Mouse (Mus musculus): ENCODE results near the gene Pip5k1c. TPM values are rescaled to one million over a fixed set of nuclear protein-coding genes. Genes with fewer than 3 reads are reported as not detected.
A peak's percentile ranks its signal among the peaks of the same experiment; 100 is the strongest.

Pip5k1c gene
- polyA plus RNA-seq, 1 experiment from 2014 or later, result 13.4 TPM

GRCm38 (mm10) chr10:81326858-81327257 lies 34.1 kb downstream of the Pip5k1c start:
- peaks cover 43% of the 10 kb centered on the region for H3K4me1 ChIP-seq (replicated peaks)
- H3K4me3 ChIP-seq (replicated peaks), result no peak overlapping the region
- no peaks in the 10 kb centered on the region for H3K9me3 ChIP-seq (replicated peaks)
- WGBS (ENCODE audit: insufficient replicate concordance), result 46% methylated on average over 6 of the region's 6 CpGs
- no peak for ATAC-seq (ENCODE audit: insufficient read depth)
- H3K36me3 ChIP-seq (replicated peaks), result peaks cover 55% of the 10 kb centered on the region
- no peaks in the 10 kb centered on the region for H3K27me3 ChIP-seq
- H3K9ac ChIP-seq, result no peak overlapping the region
- H3K27ac ChIP-seq (replicated peaks), result no peak overlapping the region
- H3K4me2 ChIP-seq, result no peak overlapping the region

DNA sequence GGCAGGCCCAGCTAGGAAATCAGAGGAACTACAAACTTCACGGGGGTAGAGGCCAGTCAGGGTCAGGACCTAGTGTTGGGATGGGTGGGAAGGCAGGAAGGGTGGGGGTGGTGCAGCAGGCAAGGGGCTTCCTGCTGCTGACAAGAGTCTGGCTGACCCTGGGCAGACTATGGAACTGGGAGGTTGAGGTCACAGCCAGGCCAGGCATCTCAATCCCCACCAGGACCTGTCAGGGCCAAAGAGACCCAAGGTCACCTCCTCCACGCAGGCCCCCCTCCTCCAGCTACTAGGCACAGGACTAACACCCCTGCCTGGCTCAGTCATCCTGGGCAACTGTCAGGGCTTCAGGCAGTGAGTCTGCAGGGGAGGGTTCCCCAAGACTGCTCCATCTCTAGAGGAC lies 35.2 kb downstream of the Pip5k1c start:
- Histone ChIP-seq H3K4me2 (no peak overlapping the region), H3K4me1 (replicated peaks) (peaks cover 32% of the 10 kb centered on the region), H3K9me3 (replicated peaks) (no peaks in the 10 kb centered on the region), H3K4me3 (replicated peaks) (no peak overlapping the region), H3K27me3 (peaks cover 9% of the 10 kb centered on the region), H3K27ac (replicated peaks) (peak overlapping the region; percentile 43), H3K36me3 (replicated peaks) (peaks cover 46% of the 10 kb centered on the region), H3K9ac (no peak overlapping the region)
- 31% methylated on average over 2 of the region's 2 CpGs for WGBS (ENCODE audit: insufficient replicate concordance)
- 0 out of 2 replicates have a peak, but pooled peaks have one; percentile 16 for ATAC-seq (ENCODE audit: insufficient read depth)

DNA sequence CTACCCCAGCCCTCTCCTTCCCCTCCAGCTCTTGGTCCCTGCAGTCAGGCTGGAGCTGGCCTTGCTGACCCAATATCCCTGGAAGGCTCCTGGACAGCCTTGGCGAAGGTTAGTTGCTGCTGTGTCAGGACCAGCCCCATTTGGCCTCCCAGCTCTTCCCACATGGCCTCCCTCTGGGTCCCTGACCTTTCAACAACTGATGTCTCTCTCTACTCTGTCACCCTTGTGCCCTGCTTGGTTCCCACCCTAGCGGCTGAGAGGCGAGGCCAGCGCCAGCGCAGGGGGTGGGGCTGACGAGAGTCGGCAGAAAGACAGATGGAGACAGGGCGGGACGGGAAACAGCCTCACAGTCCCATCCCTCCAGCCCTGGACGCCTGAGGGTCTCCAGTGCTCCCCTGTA lies 35.6 kb downstream of the Pip5k1c start, which contains the start of gene Tbxa2r:
TSS of gene Tbxa2r (plus strand) at position 346 of the 400 bp plus-strand sequence.
- peak within 1 kb of the TSS; percentile 43 for H3K27ac ChIP-seq (replicated peaks)

GRCm38 (mm10) chr10:81329194-81329975 lies 36.6 kb downstream of the Pip5k1c start:
- 0 out of 2 replicates have a peak overlapping the region, but pooled peaks have one; percentile 1 for H3K27ac ChIP-seq (replicated peaks)
- H3K4me2 ChIP-seq, result 0 out of 2 replicates have a peak overlapping the region, but pooled peaks have one; percentile 23
- WGBS (ENCODE audit: insufficient replicate concordance), result 55% methylated on average over 10 of the region's 10 CpGs
- no peaks in the 10 kb centered on the region for H3K9me3 ChIP-seq (replicated peaks)
- H3K9ac ChIP-seq, result no peak overlapping the region
- peaks cover 32% of the 10 kb centered on the region for H3K36me3 ChIP-seq (replicated peaks)
- 0 out of 2 replicates have a peak overlapping the region, but pooled peaks have one; percentile 5 for H3K4me3 ChIP-seq (replicated peaks)
- H3K27me3 ChIP-seq, result peaks cover 13% of the 10 kb centered on the region
- no peak for ATAC-seq (ENCODE audit: insufficient read depth)
- peaks cover 30% of the 10 kb centered on the region for H3K4me1 ChIP-seq (replicated peaks)

More for the DNA sequence above, 35.6 kb downstream of the Pip5k1c start, which contains the start of gene Tbxa2r:
- Histone ChIP-seq H3K4me2 (peak within 1 kb of the TSS; percentile 23), H3K36me3 (replicated peaks) (peaks cover 42% of the 10 kb centered on the region), H3K9me3 (replicated peaks) (no peaks in the 10 kb centered on the region), H3K4me1 (replicated peaks) (peaks cover 30% of the 10 kb centered on the region), H3K27me3 (peaks cover 12% of the 10 kb centered on the region), H3K4me3 (replicated peaks) (0 out of 2 replicates have a peak within 1 kb of the TSS, but pooled peaks have one; percentile 5), H3K9ac (no peak within 1 kb of the TSS)
- 13% methylated on average over 10 of the region's 10 CpGs for WGBS (ENCODE audit: insufficient replicate concordance)
- peak; percentile 11; the same call in 1 of the 2 replicates for ATAC-seq (ENCODE audit: insufficient read depth)

- Histone ChIP-seq H3K4me1 (replicated peaks) (peaks cover 30% of the 10 kb centered on the region), H3K4me2 (no peak overlapping the region), H3K27ac (replicated peaks) (no peak overlapping the region), H3K9me3 (replicated peaks) (no peaks in the 10 kb centered on the region), H3K4me3 (replicated peaks) (no peak overlapping the region), H3K27me3 (peaks cover 20% of the 10 kb centered on the region), H3K9ac (no peak overlapping the region), H3K36me3 (replicated peaks) (peaks cover 26% of the 10 kb centered on the region)
- ATAC-seq (ENCODE audit: insufficient read depth), result no peak
- 68% methylated on average over 4 of the region's 4 CpGs for WGBS (ENCODE audit: insufficient replicate concordance)
These were observed 37.2 kb downstream of the Pip5k1c start for GRCm38 (mm10) chr10:81330007-81330406.

GRCm38 (mm10) chr10:81332277-81332676 lies 39.5 kb downstream of the Pip5k1c start:
- Histone ChIP-seq H3K9me3 (replicated peaks) (no peaks in the 10 kb centered on the region), H3K27ac (replicated peaks) (no peak overlapping the region), H3K9ac (no peak overlapping the region), H3K4me2 (peak overlapping the region; percentile 5; the same call in 1 of the 2 replicates), H3K27me3 (peaks cover 31% of the 10 kb centered on the region), H3K4me3 (replicated peaks) (no peak overlapping the region), H3K36me3 (replicated peaks) (peaks cover 3% of the 10 kb centered on the region), H3K4me1 (replicated peaks) (peaks cover 18% of the 10 kb centered on the region)
- no peak for ATAC-seq (ENCODE audit: insufficient read depth)
- 66% methylated on average over 29 of the region's 29 CpGs for WGBS (ENCODE audit: insufficient replicate concordance)

DNA sequence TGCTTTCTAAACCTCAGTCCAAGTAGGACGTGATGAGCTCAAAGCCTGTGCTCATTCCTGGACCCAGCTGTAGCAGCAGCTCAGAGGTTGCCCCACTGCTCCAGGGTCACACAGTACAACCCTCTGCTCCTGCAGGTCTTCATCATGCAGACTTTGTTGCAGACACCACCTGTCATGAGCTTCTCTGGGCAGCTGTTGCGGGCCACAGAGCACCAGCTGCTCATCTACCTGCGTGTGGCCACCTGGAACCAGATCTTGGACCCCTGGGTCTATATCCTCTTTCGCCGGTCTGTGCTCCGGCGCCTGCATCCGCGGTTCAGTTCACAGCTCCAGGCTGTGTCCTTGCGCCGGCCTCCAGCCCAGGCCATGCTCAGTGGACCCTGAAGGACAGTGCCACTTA lies 41.6 kb downstream of the Pip5k1c start:
- no peak overlapping the region for H3K27ac ChIP-seq (replicated peaks)
- no peaks in the 10 kb centered on the region for H3K36me3 ChIP-seq (replicated peaks)
- no peak for ATAC-seq (ENCODE audit: insufficient read depth)
- no peak overlapping the region for H3K4me2 ChIP-seq
- H3K9ac ChIP-seq, result no peak overlapping the region
- 77% methylated on average over 11 of the region's 11 CpGs for WGBS (ENCODE audit: insufficient replicate concordance)
- H3K9me3 ChIP-seq (replicated peaks), result no peaks in the 10 kb centered on the region
- no peaks in the 10 kb centered on the region for H3K4me1 ChIP-seq (replicated peaks)
- H3K27me3 ChIP-seq, result peaks cover 47% of the 10 kb centered on the region
- H3K4me3 ChIP-seq (replicated peaks), result no peak overlapping the region

DNA sequence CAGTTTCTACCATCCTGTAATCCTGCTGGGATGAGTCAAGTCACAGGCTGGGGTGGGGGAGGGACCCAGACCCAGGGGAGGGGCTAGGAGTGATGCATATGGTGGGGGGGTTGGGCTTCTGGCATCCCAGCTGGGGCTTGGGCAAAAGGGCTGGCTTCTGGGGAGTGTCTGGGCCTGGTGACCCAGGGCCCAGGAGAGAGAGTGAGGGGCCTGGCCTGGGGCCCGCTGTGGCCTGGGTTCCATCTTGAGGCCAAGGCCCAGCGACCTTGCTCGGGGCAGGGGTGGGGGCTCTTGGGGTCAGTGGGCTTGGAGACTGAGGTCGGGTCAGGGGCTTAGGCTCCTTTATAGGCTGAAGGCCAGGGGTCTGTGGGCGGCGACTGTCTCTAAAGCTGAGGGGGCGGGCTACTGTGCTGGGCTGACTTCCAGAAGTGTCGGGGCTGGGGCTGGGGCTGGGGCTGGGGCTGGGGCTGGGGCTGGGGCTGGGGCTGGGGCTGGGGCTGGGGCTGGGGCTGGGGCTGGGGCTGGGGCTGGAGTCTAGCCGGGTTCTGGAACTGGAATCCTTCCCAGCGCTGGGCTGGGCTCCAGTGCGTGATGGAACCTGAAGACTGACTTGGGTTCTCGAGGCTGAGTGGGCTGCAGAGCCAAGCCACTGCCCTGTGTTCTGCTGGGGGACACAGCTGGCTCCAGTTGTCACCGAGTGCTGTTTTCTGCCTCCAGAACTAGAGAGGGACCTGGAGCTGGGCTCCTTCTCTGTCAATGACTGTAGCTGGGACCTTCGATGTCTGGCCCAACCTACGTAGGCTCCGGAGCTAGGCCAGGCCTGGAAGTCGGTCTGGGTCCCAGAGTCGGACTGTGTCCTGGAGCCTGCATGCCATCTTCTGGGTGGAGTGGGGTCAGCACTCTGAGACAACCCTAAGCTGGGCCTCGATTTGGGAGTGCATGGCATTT lies 42.9 kb downstream of the Pip5k1c start:
- no peak overlapping the region for H3K4me2 ChIP-seq
- H3K9ac ChIP-seq, result no peak overlapping the region
- peaks cover 7% of the 10 kb centered on the region for H3K4me1 ChIP-seq (replicated peaks)
- no peak overlapping the region for H3K27ac ChIP-seq (replicated peaks)
- no peak overlapping the region for H3K4me3 ChIP-seq (replicated peaks)
- ATAC-seq (ENCODE audit: insufficient read depth), result no peak
- WGBS (ENCODE audit: insufficient replicate concordance), result 67% methylated on average over 19 of the region's 19 CpGs
- H3K36me3 ChIP-seq (replicated peaks), result no peaks in the 10 kb centered on the region
- H3K27me3 ChIP-seq, result peaks cover 54% of the 10 kb centered on the region
- H3K9me3 ChIP-seq (replicated peaks), result no peaks in the 10 kb centered on the region

DNA sequence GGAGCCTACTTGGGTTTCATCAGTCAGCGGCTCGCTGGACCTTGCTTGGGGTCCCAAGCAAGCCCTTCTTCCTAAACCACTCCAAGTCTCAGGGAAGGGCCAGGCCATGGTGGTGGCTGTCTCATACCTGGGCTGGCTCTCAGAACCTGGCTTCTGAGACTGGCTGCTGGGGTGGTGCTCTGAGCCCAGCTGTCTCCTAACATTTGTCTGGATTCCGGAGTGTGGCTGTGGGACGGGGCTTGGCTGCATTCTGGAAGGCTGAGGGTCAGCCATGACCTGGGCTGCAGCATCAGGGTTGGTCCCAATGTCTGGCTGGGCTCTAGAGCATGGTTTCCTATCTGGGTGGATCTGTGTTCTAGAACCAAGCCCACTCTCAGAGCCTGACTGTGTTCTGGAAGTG lies 43.8 kb downstream of the Pip5k1c start:
- H3K4me2 ChIP-seq, result no peak overlapping the region
- no peak overlapping the region for H3K4me3 ChIP-seq (replicated peaks)
- ATAC-seq (ENCODE audit: insufficient read depth), result no peak
- no peak overlapping the region for H3K9ac ChIP-seq
- WGBS (ENCODE audit: insufficient replicate concordance), result 76% methylated on average over 4 of the region's 4 CpGs
- H3K27ac ChIP-seq (replicated peaks), result no peak overlapping the region
- peaks cover 63% of the 10 kb centered on the region for H3K27me3 ChIP-seq
- H3K4me1 ChIP-seq (replicated peaks), result peaks cover 15% of the 10 kb centered on the region
- no peaks in the 10 kb centered on the region for H3K9me3 ChIP-seq (replicated peaks)
- H3K36me3 ChIP-seq (replicated peaks), result no peaks in the 10 kb centered on the region

DNA sequence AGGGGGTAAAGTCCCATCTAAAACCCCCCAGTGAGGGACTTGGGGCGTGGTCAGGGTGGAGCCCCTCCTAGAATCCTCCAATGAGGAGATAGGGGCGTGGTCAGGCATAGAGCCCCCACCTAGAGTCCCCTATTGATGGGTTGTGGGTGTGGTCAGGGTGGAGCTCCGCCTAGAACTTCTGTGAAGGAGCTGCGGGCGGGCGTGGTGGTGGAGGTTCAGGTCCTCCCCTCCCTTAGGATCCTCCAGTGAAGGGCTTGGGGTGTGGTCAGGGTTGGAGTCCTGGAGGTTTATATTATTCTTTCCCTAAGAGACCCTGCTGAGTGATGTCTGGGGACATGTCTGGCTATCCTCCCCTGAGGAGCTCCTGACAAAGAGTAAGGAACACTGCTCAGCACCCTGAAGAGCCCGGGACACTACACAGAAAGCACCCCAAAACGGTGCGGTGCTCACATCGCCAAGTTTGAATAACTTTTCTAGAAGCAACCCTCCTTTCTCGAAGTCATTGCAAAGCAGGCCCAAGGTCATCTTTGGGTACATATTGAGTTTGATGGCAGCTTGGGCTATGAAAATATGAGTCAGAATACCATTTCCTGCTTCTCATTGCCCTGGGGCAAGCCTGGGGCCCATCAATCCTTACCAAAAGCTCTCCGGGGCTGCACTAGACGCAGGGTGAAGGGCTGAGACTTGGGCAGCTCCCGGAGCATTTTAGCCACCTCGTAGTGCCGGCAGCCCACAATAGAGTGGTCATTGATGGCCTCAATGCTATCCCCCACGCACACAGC lies 48.0 kb downstream of the Pip5k1c start:
- Histone ChIP-seq H3K9ac (no peak overlapping the region), H3K4me2 (peak overlapping the region; percentile 13), H3K36me3 (replicated peaks) (0 out of 2 replicates have a peak, but pooled peaks cover under 1% of the 10 kb centered on the region), H3K27ac (replicated peaks) (no peak overlapping the region), H3K27me3 (peaks cover 83% of the 10 kb centered on the region), H3K4me1 (replicated peaks) (peaks cover 40% of the 10 kb centered on the region), H3K9me3 (replicated peaks) (no peaks in the 10 kb centered on the region), H3K4me3 (replicated peaks) (no peak overlapping the region)
- 42% methylated on average over 17 of the region's 17 CpGs for WGBS (ENCODE audit: insufficient replicate concordance)
- ATAC-seq (ENCODE audit: insufficient read depth), result peak; percentile 35; the same call in 1 of the 2 replicates
